In the genomic region with DNA sequence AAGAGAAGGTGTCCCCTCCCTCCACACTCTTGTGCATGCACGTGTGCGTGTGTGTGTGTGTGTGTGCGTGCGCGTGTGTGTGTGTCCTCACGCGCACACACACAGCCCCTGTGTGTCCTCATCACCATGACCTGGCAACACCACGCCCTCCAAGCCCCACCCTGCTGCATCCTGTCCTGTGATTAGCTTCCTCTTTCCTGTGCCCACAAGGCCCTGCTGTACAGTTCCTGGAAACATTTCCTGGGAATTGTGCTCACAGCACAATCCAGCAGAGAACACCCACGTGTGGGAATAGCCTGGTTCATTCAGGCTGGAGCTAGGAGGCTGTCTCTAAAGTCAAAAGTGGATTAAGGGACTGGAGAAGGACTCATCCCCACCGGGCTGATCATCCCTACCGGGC, we compare ENCODE assay signal across 7 mouse cellular contexts.
DNase-seq lines count a peak whose midpoint lies in the region; ATAC-seq and TF ChIP-seq lines count a peak whose summit lies in the region.

No protein-coding gene starts in this region.

- H3K4me2 ChIP-seq in heart, embryonic 15.5 days = no peak overlapping the region
- no peak overlapping the region for H3K4me2 ChIP-seq in kidney, embryonic 16.5 days (replicated peaks; ENCODE audit: low read depth, low read length)

- 0 out of 2 replicates have a peak, but pooled peaks have one; percentile 22 for ATAC-seq in G1E (ENCODE audit: extremely low read depth, insufficient number of reproducible peaks, low FRiP score, poor library complexity, severe bottlenecking)
- peak; percentile 74 for ATAC-seq in common myeloid progenitor, adult 5-6 weeks (replicated peaks; ENCODE audit: low read depth, poor library complexity, severe bottlenecking)
- ATAC-seq in heart, embryonic 15.5 days (replicated peaks; ENCODE audit: insufficient number of reproducible peaks, insufficient read depth, low FRiP score, low read depth) = no peak
- no peak for ATAC-seq in kidney, embryonic 16.5 days (ENCODE audit: low FRiP score, low TSS enrichment)

- DNase-seq in G1E (ENCODE audit: low spot score) = peak; percentile 53
- DNase-seq in lung, postnatal 25 days (ENCODE audit: low spot score) = peak; percentile 90
- DNase-seq in splenic B cell, adult 2 months (ENCODE audit: low read depth, low spot score) = peak; percentile 91
- DNase-seq in right cerebral cortex, postnatal 14 days = no peak

- no peaks in the 10 kb centered on the region for H3K9me3 ChIP-seq in G1E (replicated peaks)
- H3K9me3 ChIP-seq in heart, embryonic 15.5 days (replicated peaks) = no peaks in the 10 kb centered on the region
- no peaks in the 10 kb centered on the region for H3K9me3 ChIP-seq in kidney, embryonic 16.5 days (ENCODE audit: low read length)

- peak overlapping the region; percentile 34; the same call in 1 of the 2 replicates for H3K4me3 ChIP-seq in G1E (ENCODE audit: low read depth, low read length)
- no peak overlapping the region for H3K4me3 ChIP-seq in heart, embryonic 15.5 days
- no peak overlapping the region for H3K4me3 ChIP-seq in kidney, embryonic 16.5 days (ENCODE audit: low read length)

- H3K27ac ChIP-seq in heart, embryonic 15.5 days = peak overlapping the region; percentile 68
- peak overlapping the region; percentile 88 for H3K27ac ChIP-seq in kidney, embryonic 16.5 days (ENCODE audit: low read length)

- H3K9ac ChIP-seq in heart, embryonic 15.5 days = no peak overlapping the region
- peak overlapping the region; percentile 27; the same call in 1 of the 2 replicates for H3K9ac ChIP-seq in kidney, embryonic 16.5 days (replicated peaks; ENCODE audit: low read length)

- peaks cover 51% of the 10 kb centered on the region for H3K27me3 ChIP-seq in G1E (ENCODE audit: insufficient read depth, low read length)
- no peaks in the 10 kb centered on the region for H3K27me3 ChIP-seq in heart, embryonic 15.5 days
- no peaks in the 10 kb centered on the region for H3K27me3 ChIP-seq in kidney, embryonic 16.5 days (ENCODE audit: insufficient read depth, low read length)
- no peaks in the 10 kb centered on the region for H3K27me3 ChIP-seq in splenic B cell, adult 2 months (ENCODE audit: control insufficient read depth, insufficient read depth, low read length, poor library complexity, severe bottlenecking)

- TF ChIP-seq CTCF in G1E (IDR thresholded peaks at IDR 0.05; ENCODE audit: low read depth, low read length) = no peak

- H3K4me1 ChIP-seq in G1E (ENCODE audit: insufficient read depth, low read depth, low read length) = peaks cover 28% of the 10 kb centered on the region
- peaks cover 63% of the 10 kb centered on the region for H3K4me1 ChIP-seq in heart, embryonic 15.5 days (replicated peaks)
- peaks cover 57% of the 10 kb centered on the region for H3K4me1 ChIP-seq in kidney, embryonic 16.5 days (ENCODE audit: insufficient read depth, low read length)

- WGBS in heart, embryonic 15.5 days = 68% methylated on average over 11 of the region's 11 CpGs
- WGBS in kidney, embryonic 16.5 days = 73% methylated on average over 11 of the region's 11 CpGs

- H3K36me3 ChIP-seq in G1E (replicated peaks) = no peaks in the 10 kb centered on the region
- H3K36me3 ChIP-seq in heart, embryonic 15.5 days = no peaks in the 10 kb centered on the region
- H3K36me3 ChIP-seq in kidney, embryonic 16.5 days (ENCODE audit: insufficient read depth, low read length) = no peaks in the 10 kb centered on the region
- no peaks in the 10 kb centered on the region for H3K36me3 ChIP-seq in splenic B cell, adult 2 months (ENCODE audit: control insufficient read depth, insufficient read depth, low read length, poor library complexity, severe bottlenecking)

Comparison
In these comparisons a context has a peak if more than half of its experiments do, and no peak if none do; other contexts are left out.
1. ATAC-seq: peak in G1E (single experiment) and common myeloid progenitor, adult 5-6 weeks (single experiment); none in heart, embryonic 15.5 days (single experiment) and kidney, embryonic 16.5 days (single experiment).